Mouse (Mus musculus) right cerebral cortex, postnatal 10 days (tissue): ENCODE measurements around the gene Fam110a.

Experiments
- DNase-seq, 2 experiments: peaks; one replicate each; pipeline ENCODE4 v3.0.0; 2021; ENCODE audit warnings: low spot score in 2 of 2

Gene Fam110a

DNA sequence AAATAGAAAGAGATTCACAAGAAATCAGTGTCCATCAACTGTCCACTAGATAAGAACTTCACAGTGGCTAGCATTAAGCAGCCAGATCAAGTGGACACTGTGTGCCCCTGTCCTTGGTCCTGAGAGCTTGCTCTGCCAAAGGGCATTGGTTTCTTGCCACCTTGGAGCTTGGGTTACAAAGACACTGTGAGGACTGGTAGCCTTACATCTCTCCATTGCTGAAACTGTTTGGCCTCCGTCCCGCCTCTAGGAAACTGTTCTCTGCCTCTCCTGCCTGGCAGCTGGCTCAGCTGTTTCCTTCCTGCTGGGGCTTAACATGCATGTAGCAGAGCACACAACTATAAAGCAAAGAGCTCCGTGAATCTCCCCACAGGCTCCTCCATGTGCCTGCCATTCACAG, 42.1 kb downstream of the Fam110a start:
- DNase-seq = peak in 1 of 2 experiments; percentile 32

DNA sequence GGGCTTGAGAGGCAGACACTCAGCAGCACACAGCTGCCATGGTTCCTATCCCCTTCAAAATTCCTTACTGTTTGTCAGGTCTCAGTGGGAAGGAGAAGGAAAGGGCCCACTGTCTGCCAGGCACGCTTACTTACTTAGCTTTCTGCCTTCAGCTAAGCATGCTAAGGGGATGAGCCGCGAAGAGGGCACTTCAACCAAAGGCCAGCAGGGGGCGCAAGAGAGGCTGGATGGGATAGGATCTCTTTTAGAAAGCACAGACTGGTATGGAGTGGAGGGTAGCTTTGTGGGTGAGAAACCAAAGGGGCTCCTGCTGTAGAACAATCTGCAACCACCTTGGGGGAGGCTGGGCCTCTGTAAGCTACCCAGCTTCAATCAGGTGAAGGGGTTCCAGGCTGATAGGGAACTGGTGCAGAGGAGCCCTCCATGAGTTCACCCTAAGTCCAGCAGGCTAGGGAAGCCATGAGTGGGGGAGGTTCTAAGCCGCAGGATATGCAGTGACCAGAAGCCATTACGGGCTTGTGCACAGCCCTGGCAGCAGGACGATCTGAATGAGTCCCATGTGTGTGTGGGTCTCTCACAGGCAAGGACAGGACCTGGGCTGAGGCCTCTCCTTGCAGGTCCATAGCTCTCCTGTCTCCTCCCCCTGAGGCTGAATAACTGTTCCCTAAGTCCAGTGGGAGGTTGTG, 49.5 kb downstream of the Fam110a start:
- DNase-seq = peak; percentile 50 to 83

DNA sequence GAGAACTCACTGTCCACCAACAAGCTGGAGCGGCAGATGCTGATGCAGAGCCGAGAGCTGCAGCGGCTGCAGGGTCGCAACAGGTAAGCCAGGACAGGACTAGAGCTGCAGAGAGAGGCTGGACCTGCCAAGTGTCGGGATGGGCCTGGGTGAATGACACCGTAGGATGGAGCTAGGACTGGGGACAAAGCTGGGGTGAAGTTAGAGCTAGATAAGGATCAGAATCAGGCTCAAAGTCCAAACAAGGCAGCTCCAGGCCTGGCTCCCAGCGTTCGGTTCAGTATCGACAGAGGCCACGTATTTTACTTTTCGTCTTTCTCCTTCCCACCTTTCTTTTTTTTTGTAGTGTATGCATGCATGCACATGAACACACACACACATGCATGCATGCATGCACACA, 52.9 kb downstream of the Fam110a start:
- DNase-seq = no peak

DNA sequence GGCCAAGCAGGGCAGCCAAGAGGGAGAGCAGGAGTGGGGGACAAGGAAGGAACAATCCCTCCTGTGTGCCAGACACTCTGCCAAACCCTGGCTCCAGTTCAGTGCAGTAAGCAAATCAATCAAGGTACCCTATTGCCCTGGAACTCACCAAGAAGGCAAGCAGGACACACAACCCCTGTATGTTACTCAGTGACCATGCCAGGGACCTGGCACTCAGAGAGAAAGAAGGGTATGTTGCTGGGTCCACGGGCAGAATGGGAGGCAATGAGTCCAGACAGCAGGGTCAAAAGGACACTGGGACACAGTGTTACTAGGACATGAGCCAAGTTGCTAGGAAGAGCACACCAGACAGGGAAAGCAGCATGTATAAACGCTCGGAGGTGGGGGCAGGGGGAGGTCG, 54.3 kb downstream of the Fam110a start:
- DNase-seq = no peak

DNA sequence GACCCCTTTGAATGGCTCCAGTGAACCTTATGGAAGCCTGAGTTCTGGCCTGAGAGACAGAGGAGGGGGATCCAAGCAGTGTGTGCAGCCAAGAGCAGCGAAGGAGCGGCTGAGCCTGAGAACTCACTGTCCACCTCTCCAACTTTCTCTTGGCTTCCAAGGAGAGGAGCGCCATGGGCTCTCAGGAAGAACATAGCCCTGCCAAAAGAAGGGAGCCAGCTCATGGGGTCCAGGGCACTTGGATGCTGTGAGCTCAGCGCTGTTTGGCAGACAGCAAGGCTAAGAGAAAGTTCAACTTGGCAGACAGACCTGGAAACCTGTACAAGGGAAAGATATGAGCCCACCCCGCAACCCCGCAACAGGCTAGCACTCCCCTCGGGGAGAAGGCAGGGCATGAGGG, 55.7 kb downstream of the Fam110a start:
- DNase-seq = no peak

DNA sequence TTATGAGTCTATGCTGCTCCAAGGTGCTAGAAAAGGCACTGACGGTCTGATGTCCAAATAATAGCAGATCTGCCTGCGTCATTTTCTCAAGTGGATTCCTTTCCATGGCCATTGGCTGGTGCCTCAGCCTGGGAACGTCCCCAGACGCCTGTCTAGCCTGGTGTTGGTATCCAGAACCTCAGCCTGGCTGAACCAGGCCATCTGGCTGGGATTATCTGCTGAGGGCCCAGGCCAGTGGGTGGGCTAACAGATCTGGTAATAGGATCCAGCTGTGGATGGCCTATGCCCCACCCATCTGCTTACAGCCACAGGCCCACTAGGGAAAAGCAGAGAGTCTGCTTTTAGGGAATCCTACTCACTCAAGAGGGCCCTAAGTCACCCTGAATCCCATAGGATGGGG, 58.4 kb downstream of the Fam110a start:
- no peak for DNase-seq

DNA sequence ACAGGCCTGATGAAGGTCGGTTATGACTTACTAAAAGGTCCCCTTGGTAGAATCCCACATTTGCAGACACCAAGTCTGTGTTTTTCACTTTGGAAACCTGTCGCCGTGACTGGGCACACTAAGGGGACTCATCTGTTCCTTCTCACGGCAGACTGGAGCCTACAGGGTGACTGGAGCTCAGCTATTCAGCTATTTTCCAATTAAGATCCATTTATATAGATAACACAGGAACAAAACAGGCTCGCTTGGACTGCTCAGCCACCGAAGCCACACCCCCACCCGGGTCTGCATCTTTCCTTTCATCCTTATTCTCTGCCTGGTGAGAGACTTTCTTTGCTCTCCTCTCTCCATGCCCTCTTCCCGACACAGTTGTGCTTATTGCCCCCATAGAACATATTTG, 59.0 kb downstream of the Fam110a start:
- no peak for DNase-seq
